Mouse (Mus musculus) mouse embryonic stem cell (cell line): Measurements from ENCODE around the gene Mmp9.

Source experiments
- in situ Hi-C, 2 experiments: fragments of 300-500 bp; cut with MboI; formaldehyde crosslinking; loops; 1 replicate in 1 of 2; 3 replicates in 1 of 2; pipeline ENCODE4 v1.14.3; 2019 to 2020; ENCODE audit warnings: low sequenced_read_pairs in 2 of 2, low pct_unique_long_range_greater_than_20kb in 1 of 2, mixed read lengths in 1 of 2; ENCODE audit not compliant: unreplicated experiment in 1 of 2

Gene Mmp9

DNA sequence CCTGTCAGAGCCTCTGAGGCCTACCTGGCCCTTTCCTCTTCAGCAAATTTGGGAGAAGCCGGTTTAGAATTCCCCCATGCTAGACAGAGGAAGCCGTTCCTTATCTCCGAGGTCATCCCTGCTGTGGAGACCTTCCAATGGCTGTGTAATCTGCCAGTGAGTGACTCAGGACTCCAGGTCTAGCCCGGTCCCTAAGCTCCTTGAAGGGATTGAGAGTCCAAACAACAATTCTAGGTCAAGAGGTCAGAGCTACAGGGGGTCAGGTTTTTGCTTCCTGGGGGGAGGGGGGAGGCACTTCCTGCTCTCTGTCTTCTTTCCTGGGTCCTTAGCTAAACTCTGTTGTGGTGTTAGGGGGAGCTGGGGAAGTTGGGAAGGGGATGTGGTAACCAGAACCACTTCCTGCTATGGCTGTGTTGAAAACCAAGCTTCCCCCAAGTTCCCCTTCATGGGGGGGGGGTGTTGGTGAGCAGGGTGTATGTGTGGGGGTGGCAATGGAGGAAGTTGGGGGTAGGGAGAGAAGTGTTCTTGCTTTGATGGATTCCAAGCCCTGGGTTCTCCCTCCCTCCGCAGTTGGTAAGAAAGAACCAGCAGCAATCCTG, 2.2 kb downstream of the Mmp9 start:
- in situ Hi-C loops = no loop called here

DNA sequence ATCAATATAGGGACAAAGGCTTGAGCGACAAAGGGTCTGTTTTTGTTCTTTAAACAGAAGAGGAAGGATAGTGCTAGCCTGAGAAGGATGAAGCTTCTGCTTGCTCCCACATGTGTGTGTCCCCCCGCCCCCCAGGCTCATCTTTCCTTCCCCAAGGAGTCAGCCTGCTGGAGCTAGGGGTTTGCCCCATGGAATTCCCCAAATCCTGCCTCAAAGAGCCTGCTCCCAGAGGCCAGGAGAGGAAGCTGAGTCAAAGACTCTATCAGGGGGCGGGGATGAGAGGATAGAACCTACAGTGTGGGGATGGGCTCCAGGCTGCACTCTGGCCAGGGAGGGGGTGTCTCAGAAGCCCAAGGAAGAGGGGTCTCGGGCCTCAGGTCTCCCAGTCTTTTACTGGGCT, 6.9 kb downstream of the Mmp9 start:
- in situ Hi-C loops = no loop called here

DNA sequence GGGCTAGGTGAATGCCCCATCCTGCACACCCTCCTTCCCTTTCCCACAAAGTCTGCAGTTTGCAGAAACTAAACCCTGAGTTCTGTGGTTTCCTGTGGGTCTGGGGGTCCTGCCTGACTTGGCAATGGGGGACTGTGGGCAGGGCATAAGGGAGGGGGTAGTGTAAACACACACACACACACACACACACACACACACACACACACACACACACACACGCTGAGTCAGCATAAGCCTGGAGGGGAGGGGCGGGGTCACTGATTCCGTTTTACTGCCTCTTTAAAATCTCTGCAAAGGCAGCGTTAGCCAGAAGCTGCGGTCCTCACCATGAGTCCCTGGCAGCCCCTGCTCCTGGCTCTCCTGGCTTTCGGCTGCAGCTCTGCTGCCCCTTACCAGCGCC, 7.3 kb downstream of the Mmp9 start:
- in situ Hi-C loops = no loop called here

- in situ Hi-C loops = no loop called here
Measured at GRCm38 (mm10) chr2:164948962-164949361, 8.4 kb downstream of the Mmp9 start.

DNA sequence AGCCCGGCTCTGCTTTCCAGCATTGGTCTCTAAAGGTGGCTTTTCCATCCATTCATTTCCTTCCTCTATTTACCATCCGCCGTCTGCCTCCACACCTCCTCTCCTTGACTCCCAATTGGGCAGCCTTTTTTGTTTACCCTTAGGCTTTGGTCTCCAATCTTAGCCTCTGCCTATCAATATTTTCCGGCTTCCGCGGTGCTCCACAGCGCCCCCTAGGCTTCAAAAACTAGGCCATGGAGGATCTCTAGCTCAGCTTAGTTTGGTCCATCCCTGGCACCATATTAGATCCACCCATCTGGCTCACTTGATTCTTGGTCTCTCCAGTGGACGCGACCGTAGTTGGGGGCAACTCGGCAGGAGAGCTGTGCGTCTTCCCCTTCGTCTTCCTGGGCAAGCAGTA, 9.9 kb downstream of the Mmp9 start:
- in situ Hi-C loops = no loop called here

GRCm38 (mm10) chr2:164951745-164952144, 11.2 kb downstream of the Mmp9 start:
- in situ Hi-C loops = no loop called here

GRCm38 (mm10) chr2:164952448-164952847, 11.9 kb downstream of the Mmp9 start:
- in situ Hi-C loops = no loop called here

DNA sequence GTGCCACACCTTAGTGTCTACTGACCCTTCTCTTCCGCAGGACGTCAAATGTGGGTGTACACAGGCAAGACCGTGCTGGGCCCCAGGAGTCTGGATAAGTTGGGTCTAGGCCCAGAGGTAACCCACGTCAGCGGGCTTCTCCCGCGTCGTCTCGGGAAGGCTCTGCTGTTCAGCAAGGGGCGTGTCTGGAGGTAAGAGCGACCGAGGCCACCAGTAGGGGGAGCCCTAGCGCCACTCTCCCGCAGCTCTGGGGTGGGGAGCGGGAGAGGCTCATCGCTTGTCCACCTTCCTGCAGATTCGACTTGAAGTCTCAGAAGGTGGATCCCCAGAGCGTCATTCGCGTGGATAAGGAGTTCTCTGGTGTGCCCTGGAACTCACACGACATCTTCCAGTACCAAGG, 12.6 kb downstream of the Mmp9 start:
- in situ Hi-C loops = no loop called here

- in situ Hi-C loops = no loop called here
Measured at GRCm38 (mm10) chr2:164955725-164956124, 15.1 kb downstream of the Mmp9 start.

DNA sequence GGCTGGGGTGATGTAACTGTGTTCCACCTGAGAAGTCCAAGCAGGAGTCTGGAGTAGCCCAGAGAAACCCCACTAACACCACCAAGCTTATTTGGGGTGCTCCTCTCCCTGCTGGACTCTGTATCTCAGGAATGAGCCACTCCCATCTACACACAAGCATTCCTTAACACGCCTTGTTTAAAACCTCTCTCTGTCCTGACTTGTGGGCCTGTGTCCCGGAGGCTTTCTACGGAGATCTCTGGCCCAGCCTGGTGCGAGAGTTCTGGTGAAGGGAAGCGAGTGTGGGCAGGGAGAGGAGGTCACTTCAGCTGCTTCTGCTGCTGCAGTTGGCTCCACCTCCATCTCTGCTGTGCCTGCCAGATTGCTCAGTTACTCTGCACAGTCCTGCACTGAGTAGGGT, 15.6 kb downstream of the Mmp9 start:
- in situ Hi-C loops = no loop called here

GRCm38 (mm10) chr2:164957548-164958315, 17.2 kb downstream of the Mmp9 start:
- in situ Hi-C loops = no loop called here

DNA sequence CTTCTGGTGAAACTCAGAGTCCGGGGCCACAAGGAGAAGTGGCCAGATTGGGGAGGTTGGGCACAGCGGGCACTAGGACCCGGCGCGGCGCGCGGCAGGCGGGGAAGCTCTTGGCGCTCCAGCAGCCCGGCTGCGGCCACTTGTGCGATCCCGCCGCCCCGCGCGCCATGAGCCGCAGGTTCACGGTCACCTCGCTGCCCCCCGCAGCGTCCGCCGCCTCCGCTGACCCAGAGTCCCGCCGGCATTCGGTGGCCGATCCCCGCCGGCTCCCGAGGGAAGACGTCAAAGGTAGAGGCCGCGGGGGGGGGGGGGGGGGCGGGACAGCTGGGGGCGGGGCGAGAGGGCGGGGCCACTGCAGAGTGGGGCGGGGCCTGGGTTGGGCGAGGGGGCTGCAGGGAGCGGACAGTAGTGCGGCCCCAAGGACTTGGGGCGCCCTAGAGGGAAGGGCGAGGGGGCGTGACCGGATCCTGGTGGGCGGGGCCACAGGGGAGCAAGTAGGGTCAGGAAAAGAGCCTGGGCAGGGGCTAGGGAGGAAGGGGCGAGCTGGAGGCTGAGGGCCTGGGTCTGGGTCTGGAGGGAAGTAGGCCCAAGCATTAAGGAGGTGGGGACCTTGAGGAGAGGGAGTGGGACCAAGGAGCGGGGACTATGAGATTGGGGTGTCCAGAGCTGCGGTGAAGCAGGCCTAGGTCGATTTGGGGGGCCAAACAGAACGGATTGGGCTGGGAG, 20.3 kb downstream of the Mmp9 start, which contains the start of gene Slc12a5:
Gene Slc12a5, plus strand, starts transcription at position 87 of the 726 bp plus-strand sequence.
- in situ Hi-C loops = no loop called here

DNA sequence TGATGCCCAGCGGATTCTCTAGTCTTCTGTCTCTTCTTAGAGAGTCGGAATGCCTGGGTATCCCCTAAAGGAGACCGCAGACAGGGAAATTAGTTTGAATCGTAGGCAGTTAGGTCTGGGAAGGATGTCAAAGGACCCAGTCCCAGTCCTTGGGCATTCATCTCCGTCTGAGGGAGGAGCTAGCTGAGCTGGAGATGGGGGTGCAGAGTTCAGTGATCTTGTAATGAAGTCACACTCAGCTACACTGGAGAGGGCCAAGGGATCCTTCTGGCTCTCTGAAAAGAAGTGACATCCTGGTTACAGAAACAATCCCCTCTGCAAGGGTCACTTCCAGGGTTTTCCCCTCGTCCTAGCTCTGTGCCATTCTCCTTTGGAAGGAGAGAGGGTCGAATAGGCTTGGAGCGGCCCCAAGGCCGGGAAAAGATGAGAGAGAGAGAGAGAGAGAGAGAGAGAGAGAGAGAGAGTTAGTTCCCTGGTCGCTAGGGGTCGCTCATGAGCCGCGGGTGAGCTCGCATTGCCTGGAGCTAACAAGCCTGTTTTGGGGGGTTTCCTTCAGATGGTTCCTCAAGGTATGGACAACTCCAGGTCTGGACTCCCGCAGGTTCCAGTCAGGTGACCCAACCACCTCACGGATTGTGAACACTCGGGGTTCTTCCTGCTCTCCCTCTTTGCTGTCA, 21.1 kb downstream of the Mmp9 start:
- in situ Hi-C loops = no loop called here

GRCm38 (mm10) chr2:164962183-164962580, 21.6 kb downstream of the Mmp9 start:
- in situ Hi-C loops = no loop called here

DNA sequence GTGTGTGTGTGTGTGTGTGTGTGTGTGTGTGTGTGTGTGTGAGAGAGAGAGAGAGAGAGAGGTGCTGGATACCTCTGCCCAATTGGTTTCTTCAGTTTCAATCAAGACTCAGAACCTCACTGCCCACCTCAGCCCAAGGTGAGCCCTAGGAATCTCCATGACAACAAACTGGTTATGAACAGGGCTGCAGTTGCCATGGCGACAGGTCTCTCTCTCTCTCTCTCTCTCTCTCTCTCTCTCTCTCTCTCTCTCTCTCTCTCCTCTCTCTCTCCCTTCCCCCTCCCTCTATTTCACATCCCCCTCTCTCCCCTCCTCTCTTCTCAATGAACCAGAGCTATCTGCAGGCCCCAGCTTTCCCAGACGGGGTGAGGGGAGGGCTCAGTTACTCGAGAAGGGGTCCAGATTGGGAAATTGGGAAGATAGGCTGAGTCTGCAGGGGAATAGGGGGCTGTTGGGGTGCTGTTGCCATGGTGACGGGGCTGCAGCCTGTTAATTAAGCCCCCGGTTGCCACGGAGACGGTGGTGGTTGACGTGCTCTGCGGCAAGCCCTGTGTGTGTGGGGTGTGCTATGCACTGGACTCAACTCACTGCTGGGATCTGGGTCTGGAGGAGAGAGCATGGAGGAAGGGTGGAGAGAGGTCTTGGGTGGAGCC, 23.8 kb downstream of the Mmp9 start:
- in situ Hi-C loops = no loop called here

GRCm38 (mm10) chr2:164964981-164965380, 24.4 kb downstream of the Mmp9 start:
- in situ Hi-C loops = no loop called here

DNA sequence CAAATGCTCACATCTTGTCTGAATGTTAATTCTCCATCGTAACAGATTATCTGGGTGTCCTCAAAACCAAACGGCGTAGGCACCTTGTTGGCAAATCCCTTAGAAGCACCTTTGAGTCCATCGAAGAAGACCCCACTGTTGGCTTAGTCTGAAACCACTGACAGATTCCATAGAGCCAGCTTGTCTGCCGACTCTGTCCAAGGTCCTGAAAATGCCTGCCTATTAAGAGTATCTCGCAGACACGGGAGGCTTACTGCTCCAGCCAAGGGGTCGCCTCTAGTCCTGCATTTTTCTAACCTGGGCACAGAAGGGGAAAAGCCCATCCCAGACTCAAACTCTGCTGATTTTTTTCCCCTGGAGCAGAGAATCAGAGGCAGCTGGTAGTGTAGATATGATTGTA, 25.8 kb downstream of the Mmp9 start:
- in situ Hi-C loops = no loop called here

GRCm38 (mm10) chr2:164967193-164967592, 26.6 kb downstream of the Mmp9 start:
- in situ Hi-C loops = no loop called here
